Mouse (Mus musculus): ENCODE results near the gene Spdye4a.

DNA sequence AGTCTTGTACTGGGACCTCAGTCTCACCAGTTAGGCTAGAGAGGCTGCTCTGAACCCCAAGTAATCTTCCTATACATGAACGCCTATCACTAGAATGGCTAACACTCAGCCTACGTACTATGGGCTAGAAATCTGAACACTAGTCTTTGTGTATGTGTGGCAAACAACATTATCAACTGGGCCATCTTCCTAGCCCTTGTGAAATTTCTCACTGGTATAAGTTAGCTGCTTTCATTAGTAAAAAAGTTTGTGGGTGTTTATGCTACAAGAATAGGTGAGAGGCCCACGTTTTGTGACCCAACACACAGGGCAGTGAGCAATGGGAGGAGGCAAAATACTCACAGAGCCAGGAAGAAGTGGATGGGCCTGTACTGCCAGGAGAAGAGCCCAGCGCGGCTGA lies 5.7 kb downstream of the Spdye4a start:
- TF ChIP-seq CTCF (IDR thresholded peaks at IDR 0.05; ENCODE audit: low read depth) (no peak), EP300 (IDR thresholded peaks at IDR 0.05; ENCODE audit: low read depth) (no peak)
